Mouse (Mus musculus): ENCODE measurements around the gene H2-DMb2. TPM values are rescaled to one million over a fixed set of nuclear protein-coding genes. Genes with fewer than 3 reads are reported as not detected.

The H2-DMb2 gene
- 0.13 TPM in 1 of 2 replicates, not detected in the other for polyA plus RNA-seq (2015; fragmentation: Nextera tagmentation; extraction: Ambion mirVana)

GRCm38 (mm10) chr17:34143033-34143432 lies at the start of gene H2-DMb2:
H2-DMb2 (plus strand) TSS chr17:34143307.

GRCm38 (mm10) chr17:34119249-34120179 lies 23.6 kb upstream of the H2-DMb2 start, which contains the start of gene H2-DMa:
H2-DMa (plus strand) TSS chr17:34119541.

GRCm38 (mm10) chr17:34122188-34122984 lies 20.7 kb upstream of the H2-DMb2 start, which contains the start of gene Brd2:
Brd2 (minus strand) TSS chr17:34122634.

GRCm38 (mm10) chr17:34152923-34153322 lies 9.8 kb downstream of the H2-DMb2 start, which contains the start of gene H2-DMb1:
H2-DMb1 (plus strand) TSS chr17:34153072.

GRCm38 (mm10) chr17:34187261-34187916 lies 44.3 kb downstream of the H2-DMb2 start, which contains the start of the genes Tap1 and Psmb9:
Tap1 (plus strand) TSS chr17:34187553.
Psmb9 (minus strand) TSS chr17:34187764.

GRCm38 (mm10) chr17:34196941-34197894 lies 54.1 kb downstream of the H2-DMb2 start, which contains the start of gene Psmb8:
Psmb8 (plus strand) TSS chr17:34197721.

Other genes with a start within 250 kb of the H2-DMb2 start
- gene Platr17, start 238.2 kb upstream of the H2-DMb2 start, polyA plus RNA-seq (2015; fragmentation: Nextera tagmentation; extraction: Ambion mirVana): 0.20 and 0.88 TPM in 2 replicates
- 23.1 and 26.3 TPM in 2 replicates for gene Daxx, start 233.9 kb upstream of the H2-DMb2 start, polyA plus RNA-seq (2015; fragmentation: Nextera tagmentation; extraction: Ambion mirVana)
- gene Tapbp, start 227.4 kb upstream of the H2-DMb2 start, polyA plus RNA-seq (2015; fragmentation: Nextera tagmentation; extraction: Ambion mirVana): 68.1 and 71.1 TPM in 2 replicates
- 12.5 and 13.1 TPM in 2 replicates for gene Zbtb22, start 227.4 kb upstream of the H2-DMb2 start, polyA plus RNA-seq (2015; fragmentation: Nextera tagmentation; extraction: Ambion mirVana)
- gene Rgl2, start 213.8 kb upstream of the H2-DMb2 start, polyA plus RNA-seq (2015; fragmentation: Nextera tagmentation; extraction: Ambion mirVana): 23.8 and 27.2 TPM in 2 replicates
- gene Pfdn6, start 203.0 kb upstream of the H2-DMb2 start, polyA plus RNA-seq (2015; fragmentation: Nextera tagmentation; extraction: Ambion mirVana): 93.9 and 108 TPM in 2 replicates
- 18.0 and 19.4 TPM in 2 replicates for gene Wdr46, start 202.6 kb upstream of the H2-DMb2 start, polyA plus RNA-seq (2015; fragmentation: Nextera tagmentation; extraction: Ambion mirVana)
- 6.4 and 6.7 TPM in 2 replicates for gene B3galt4, start 191.8 kb upstream of the H2-DMb2 start, polyA plus RNA-seq (2015; fragmentation: Nextera tagmentation; extraction: Ambion mirVana)
- gene Vps52, start 187.5 kb upstream of the H2-DMb2 start, polyA plus RNA-seq (2015; fragmentation: Nextera tagmentation; extraction: Ambion mirVana): 28.7 and 29.0 TPM in 2 replicates
- 1,535 and 1,858 TPM in 2 replicates for gene Rps18, start 187.3 kb upstream of the H2-DMb2 start, polyA plus RNA-seq (2015; fragmentation: Nextera tagmentation; extraction: Ambion mirVana)
- 97.3 and 136 TPM in 2 replicates for gene H2-K1, start 143.0 kb upstream of the H2-DMb2 start, polyA plus RNA-seq (2015; fragmentation: Nextera tagmentation; extraction: Ambion mirVana)
- gene Ring1, start 118.6 kb upstream of the H2-DMb2 start, polyA plus RNA-seq (2015; fragmentation: Nextera tagmentation; extraction: Ambion mirVana): 12.7 and 13.4 TPM in 2 replicates
- gene H2-Ke6, start 115.2 kb upstream of the H2-DMb2 start, polyA plus RNA-seq (2015; fragmentation: Nextera tagmentation; extraction: Ambion mirVana): 39.1 and 39.5 TPM in 2 replicates
- gene Slc39a7, start 111.6 kb upstream of the H2-DMb2 start, polyA plus RNA-seq (2015; fragmentation: Nextera tagmentation; extraction: Ambion mirVana): 139 and 141 TPM in 2 replicates
- gene Rxrb, start 111.5 kb upstream of the H2-DMb2 start, polyA plus RNA-seq (2015; fragmentation: Nextera tagmentation; extraction: Ambion mirVana): 22.6 and 25.7 TPM in 2 replicates
- 0.26 and 0.34 TPM in 2 replicates for gene Col11a2, start 103.9 kb upstream of the H2-DMb2 start, polyA plus RNA-seq (2015; fragmentation: Nextera tagmentation; extraction: Ambion mirVana)
- 0.24 TPM in 1 of 2 replicates, not detected in the other for gene H2-Oa, start 51.0 kb upstream of the H2-DMb2 start, polyA plus RNA-seq (2015; fragmentation: Nextera tagmentation; extraction: Ambion mirVana)
- gene H2-DMa, start 23.8 kb upstream of the H2-DMb2 start, polyA plus RNA-seq (2015; fragmentation: Nextera tagmentation; extraction: Ambion mirVana): 5.8 and 8.1 TPM in 2 replicates
- gene Brd2, start 20.7 kb upstream of the H2-DMb2 start, polyA plus RNA-seq (2015; fragmentation: Nextera tagmentation; extraction: Ambion mirVana): 53.0 and 53.2 TPM in 2 replicates
- gene H2-DMb1, start 9.8 kb downstream of the H2-DMb2 start, polyA plus RNA-seq (2015; fragmentation: Nextera tagmentation; extraction: Ambion mirVana): 1.5 and 2.6 TPM in 2 replicates
- gene Tap1, start 44.2 kb downstream of the H2-DMb2 start, polyA plus RNA-seq (2015; fragmentation: Nextera tagmentation; extraction: Ambion mirVana): 20.0 and 21.3 TPM in 2 replicates
- 8.6 and 8.7 TPM in 2 replicates for gene Psmb9, start 44.5 kb downstream of the H2-DMb2 start, polyA plus RNA-seq (2015; fragmentation: Nextera tagmentation; extraction: Ambion mirVana)
- 24.2 and 30.5 TPM in 2 replicates for gene Psmb8, start 54.4 kb downstream of the H2-DMb2 start, polyA plus RNA-seq (2015; fragmentation: Nextera tagmentation; extraction: Ambion mirVana)
- gene Tap2, start 60.2 kb downstream of the H2-DMb2 start, polyA plus RNA-seq (2015; fragmentation: Nextera tagmentation; extraction: Ambion mirVana): 9.6 and 12.5 TPM in 2 replicates
- gene H2-Ob, start 95.6 kb downstream of the H2-DMb2 start, polyA plus RNA-seq (2015; fragmentation: Nextera tagmentation; extraction: Ambion mirVana): 0.14 and 0.29 TPM in 2 replicates
- 5.8 and 6.3 TPM in 2 replicates for gene H2-Ab1, start 114.4 kb downstream of the H2-DMb2 start, polyA plus RNA-seq (2015; fragmentation: Nextera tagmentation; extraction: Ambion mirVana)
- gene H2-Aa, start 144.5 kb downstream of the H2-DMb2 start, polyA plus RNA-seq (2015; fragmentation: Nextera tagmentation; extraction: Ambion mirVana): 0.88 and 0.93 TPM in 2 replicates
- gene H2-Eb1, start 162.6 kb downstream of the H2-DMb2 start, polyA plus RNA-seq (2015; fragmentation: Nextera tagmentation; extraction: Ambion mirVana): 2.4 and 3.0 TPM in 2 replicates
- not detected in 2 replicates for gene H2-Eb2, start 182.4 kb downstream of the H2-DMb2 start, polyA plus RNA-seq (2015; fragmentation: Nextera tagmentation; extraction: Ambion mirVana)
- not detected in 2 replicates for gene Btnl2, start 211.5 kb downstream of the H2-DMb2 start, polyA plus RNA-seq (2015; fragmentation: Nextera tagmentation; extraction: Ambion mirVana)
- gene Btnl1, start 233.8 kb downstream of the H2-DMb2 start, polyA plus RNA-seq (2015; fragmentation: Nextera tagmentation; extraction: Ambion mirVana): not detected in 2 replicates

Measured in urinary bladder, postnatal 0 days (tissue).